Mouse (Mus musculus): ENCODE data around the gene Cmtr1.

Cmtr1 gene

DNA sequence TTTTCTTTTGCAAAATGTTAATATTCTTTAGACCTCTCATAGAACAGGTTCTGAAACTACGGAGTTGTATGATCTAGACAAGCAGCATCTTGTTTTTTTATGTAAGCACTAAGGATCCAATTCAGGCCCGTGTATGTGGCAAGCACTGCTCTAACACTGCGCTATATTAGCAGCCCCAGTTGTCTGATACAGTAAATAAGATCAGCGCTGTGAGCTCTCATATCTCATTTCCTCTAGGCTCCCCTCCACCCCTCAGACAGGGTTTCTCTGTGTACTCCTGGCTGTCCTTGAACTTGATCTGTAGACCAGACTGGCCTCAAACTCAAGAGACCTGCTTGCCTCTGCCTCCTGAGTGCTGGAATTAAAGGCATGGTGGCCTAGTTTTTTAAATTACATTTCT is 8.6 kb downstream of the Cmtr1 start:
- CTCF ChIA-PET, result interaction anchor here (0.6 kb wide), 1 partner anchor 215 kb away, joined by 7 read pairs; no protein-coding TSS in a partner anchor

DNA sequence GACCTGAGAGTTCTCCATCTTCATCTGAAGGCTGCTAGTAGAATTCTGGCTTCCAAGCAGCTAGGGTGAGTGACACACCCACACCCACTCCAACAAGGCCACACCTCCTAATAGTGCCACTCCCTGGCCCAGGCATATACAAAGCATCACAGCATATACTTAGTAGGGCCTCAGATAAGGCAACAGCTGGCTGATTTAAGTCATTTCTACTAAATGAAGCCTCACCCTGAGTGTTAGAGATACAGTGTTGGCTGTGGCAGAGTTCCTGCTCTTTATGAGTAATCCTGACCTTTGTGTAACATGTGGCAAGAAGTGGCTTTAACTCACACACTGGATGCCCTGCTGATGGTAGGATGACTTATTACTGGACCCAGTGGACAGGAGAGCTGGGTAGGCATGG is 9.5 kb downstream of the Cmtr1 start:
- CTCF ChIA-PET, result interaction anchor here (0.6 kb wide), 1 partner anchor 214 kb away, joined by 7 read pairs; no protein-coding TSS in a partner anchor

DNA sequence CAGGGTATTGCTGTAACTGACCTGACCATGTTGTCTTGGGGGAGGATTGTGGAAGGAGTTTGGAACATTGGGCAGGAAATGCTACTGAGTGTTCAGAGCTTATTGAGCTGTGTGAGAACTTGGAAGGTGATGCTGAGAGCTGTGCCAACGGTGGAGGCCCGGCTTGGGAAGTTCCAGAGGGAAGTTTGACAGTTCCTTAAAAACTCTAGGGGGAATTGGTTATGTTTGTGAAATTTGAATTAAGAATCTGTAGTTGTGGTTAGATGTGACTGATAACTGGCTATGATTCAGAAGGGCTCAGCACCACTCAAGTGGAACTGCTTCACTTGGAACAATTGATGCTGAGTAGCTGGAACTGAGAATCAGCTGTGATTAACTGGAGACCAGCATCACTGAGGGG is 10.6 kb downstream of the Cmtr1 start:
- CTCF ChIA-PET, result interaction anchor here (0.7 kb wide), 1 partner anchor 932 kb away, joined by 3 read pairs; no protein-coding TSS in a partner anchor

DNA sequence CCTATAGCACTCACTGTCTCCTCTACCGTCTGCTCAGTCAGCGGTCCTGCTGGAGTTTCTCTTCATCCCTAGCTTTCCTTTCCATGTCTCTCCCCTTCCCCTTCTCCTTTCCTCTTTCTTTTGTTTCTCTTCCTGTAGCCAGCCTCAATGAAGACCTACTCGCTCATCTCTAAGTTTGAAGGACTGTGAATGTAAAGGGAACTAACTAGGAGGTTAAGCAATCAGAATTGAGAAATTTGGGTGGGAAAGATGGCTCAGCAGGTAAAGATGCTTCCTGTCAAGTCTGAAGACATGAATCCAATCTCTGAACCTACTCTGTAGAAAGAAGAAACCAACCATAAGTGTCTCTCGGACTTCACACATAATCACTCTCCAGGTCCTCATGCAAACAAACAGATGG is 12.9 kb downstream of the Cmtr1 start:
- CTCF ChIA-PET, result no interaction called here

DNA sequence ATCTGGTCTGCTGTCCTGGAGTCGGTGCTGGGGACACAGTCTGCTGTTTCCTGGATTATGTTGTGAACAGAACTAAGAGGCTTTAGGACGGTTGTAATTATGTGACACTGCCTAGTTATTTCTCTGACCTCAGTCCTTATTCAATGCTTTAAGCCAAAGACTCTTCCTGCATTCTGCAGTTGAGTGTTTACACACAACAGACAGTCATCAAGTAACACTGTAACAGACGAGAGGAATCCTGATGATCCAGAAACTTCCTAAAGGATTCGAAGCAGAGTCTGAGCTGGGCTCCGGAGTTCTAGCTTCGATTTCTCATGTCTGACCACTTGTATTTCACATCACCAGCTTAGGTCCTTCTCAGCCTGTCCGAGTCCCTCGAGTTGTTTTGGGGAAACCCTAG is 18.1 kb downstream of the Cmtr1 start:
- CTCF ChIA-PET, result no interaction called here

DNA sequence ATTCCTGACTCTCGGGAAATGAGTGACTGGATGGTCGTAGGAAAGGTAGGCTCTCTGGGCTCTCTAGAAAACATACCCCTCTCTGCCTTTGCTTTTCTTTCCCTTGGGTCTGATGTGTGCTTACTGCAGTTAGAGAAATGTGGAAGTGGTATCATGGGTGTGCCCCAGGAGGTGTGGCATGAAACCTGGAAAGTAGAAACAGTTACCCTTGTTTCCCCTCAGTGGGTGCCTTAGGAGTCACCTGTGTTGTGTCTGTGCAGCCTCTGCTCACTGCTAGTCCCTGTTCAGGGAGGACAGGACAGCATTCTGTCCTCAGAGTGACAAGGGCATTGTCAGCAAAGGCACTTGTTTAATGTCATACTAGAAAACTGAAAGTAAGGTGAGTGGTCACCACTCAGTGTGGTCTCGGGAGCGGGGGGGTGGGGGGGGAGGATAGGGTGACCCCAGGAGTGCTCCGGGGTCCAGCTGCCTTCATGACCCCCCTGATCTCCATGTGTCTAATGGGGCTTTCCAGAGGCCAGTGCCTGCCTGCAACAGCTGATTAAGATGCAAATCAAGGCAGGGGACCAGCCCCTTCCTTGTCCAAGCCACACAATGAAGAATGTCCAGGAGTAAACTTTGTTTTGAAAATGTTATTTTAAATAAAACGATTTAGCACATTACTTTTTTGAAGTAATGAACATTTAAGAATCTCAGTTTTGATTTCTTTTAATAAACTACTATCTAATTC is 18.8 kb downstream of the Cmtr1 start:
- CTCF ChIA-PET, result no interaction called here

DNA sequence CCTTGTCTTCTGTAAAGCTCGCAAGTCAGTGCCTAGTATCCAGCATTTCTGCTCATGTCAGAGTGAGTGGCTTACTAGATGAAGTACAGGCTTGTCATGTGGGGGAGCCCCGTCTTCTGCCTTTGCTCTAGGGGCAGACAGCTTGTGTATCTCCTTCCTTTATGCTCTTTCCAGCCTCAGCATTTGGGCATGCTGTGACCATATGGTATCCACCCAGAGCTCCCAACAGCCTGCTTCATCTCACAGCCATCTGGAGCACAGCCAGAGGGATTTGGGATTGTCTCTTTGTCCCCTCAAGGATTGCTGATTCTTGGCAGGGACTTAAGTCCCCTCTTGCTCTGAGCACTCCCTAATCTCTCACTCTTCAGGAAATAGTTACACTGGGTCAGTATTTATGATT is 19.8 kb downstream of the Cmtr1 start:
- CTCF ChIA-PET, result interaction anchor here (0.6 kb wide), 1 partner anchor 206 kb away, joined by 4 read pairs; no protein-coding TSS in a partner anchor

DNA sequence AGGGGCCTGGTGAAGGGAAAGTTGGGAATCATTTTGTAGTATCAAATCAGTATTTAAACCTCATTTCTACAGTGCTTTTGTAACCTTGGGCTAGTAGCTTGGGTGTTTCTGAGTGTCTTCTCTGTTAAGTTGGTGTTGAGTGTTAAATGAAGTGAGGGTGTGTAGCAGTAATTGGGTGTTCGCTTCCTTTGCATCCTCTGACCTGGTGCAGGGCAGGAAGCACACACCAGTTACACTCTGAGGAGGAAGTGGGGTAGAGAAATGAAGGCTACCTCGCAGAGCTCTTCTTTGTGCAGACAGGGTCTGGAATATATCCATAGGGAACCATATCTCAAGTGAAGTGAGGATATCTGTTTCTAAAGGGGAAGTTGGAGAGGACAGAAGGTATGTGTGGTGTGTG is 20.5 kb downstream of the Cmtr1 start:
- CTCF ChIA-PET, result no interaction called here

DNA sequence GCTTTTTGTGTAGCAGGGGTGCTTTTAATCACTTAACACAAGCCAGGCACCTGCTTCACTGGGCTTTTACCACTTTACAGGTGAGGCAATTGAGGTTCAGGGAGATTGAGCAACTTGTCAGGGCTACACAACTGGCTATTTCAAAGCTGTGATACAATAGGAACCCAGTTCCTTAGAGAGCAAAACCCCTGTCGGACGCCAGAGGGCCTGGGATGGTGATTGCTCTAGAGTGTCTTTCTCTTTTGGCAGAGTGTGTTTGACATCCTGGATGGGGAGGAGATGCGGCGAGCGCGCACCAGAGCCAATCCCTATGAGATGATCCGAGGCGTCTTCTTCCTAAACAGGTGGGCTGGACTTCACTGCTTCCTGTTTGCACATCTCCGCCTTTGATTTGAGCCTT is 21.3 kb downstream of the Cmtr1 start:
- CTCF ChIA-PET, result no interaction called here

DNA sequence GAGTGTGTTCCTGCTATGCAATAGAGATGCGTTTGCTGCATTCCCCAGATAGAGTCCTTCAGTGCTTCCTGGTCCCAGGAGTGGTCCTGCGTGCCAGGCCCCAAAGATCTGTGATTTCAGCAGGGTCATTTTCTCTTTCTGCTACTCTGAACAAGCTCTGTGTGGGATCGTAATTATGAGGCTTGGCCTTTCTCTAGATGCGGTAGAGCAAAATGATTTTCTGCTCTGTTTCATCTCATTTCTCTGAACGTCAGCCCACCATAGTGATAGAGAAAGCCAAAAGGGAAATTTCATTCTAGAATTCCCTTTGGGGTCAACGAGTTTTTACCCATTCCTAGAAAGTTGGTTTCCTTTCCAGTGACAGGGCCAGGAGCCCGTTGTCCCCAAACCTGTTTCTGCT is 21.9 kb downstream of the Cmtr1 start:
- CTCF ChIA-PET, result no interaction called here

DNA sequence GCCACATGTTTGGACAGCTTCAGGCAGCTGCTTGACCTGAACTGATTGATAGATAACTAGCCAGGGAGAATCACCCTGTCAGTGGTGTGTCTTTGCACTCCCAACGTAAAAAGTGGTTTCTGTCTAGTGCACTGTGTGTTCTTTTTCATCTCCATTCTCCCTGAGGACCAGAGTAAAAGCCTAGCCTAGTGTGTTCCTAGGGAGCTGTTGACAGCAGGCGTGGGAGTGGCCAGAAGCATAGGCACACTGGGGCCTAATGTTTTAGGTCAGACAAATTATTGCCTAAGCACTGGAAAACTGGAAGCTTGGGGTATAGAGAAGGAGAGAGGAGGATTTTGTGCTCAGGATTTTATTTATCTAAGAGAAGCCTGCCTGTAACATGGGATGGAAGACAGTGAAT is 22.7 kb downstream of the Cmtr1 start:
- CTCF ChIA-PET, result no interaction called here

DNA sequence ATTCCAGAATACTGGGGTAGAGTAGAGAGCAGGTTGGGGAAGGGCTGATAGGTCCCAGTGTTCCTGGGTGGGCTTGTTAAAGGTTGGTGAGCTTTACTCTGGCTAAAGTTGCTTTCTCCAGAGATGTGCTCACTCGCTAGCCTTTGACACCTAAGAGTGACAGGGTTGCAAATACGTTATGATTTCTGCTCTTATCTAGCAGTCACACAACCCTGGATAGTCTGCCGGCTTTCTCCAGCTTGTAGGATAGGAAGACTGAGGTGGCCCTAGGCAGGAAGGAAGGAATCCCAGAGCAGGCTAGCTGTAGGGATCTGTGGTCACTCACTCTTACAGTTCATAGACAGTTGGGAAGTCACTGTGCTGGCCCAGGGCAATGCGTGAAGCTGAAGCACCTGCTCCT is 23.9 kb downstream of the Cmtr1 start:
- CTCF ChIA-PET, result no interaction called here

DNA sequence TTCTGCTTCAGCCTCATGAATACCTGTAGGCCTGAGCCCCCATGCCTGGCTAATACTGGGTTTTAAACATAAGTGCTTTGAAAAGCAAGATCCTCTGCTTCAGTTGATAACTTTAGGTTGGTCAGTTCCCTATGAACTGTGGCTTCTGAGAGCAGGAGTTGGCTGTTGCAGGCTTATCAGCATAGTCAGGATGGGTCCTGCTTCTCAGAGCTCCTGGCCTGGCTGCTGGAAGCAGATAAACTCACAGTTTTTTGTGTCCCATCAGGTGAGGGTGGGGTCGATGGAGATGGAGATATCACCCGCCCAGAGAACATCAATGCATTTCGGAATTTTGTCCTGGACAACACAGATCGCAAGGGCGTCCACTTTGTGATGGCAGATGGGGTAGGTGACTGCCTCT is 26.4 kb downstream of the Cmtr1 start:
- CTCF ChIA-PET, result no interaction called here

DNA sequence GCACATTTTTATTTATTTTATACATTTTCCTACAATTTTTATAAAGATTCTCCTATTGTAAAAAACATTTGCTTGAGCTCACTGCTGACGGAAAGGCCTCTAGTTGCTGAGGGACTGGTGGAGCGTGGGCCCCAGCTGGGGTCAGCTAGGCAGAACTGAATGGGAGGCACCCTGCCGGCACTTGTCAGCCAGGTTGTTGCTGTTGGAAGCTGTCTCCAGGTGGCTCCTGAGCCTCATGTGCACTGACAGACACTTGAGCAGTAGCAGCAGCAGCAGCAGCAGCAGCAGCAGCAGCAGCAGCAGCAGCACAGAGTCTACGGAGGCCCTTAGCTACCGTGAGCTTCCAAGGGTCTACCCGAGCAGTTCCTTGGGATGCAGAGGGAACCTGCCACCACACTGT is 27.0 kb downstream of the Cmtr1 start:
- CTCF ChIA-PET, result no interaction called here

DNA sequence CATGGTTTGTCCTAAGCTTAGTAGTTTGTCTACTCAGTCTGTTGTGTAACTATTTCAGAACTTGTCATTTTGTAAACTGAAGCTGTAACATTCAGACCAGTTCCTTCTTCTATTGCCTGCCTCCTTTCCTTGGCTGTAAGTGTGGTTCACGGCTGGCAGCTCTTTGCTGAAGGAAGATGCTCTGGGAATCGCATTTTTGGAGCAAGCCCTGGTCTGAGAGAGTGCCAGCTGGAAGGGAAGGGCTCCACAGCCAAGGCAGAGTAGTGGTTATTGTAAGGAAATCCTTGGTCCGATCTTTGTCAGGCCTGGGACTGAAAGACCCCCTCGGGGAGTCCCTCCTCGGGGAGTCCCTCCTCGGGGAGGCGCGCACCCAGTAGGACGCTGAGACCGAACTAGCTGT is 28.2 kb downstream of the Cmtr1 start:
- CTCF ChIA-PET, result no interaction called here

DNA sequence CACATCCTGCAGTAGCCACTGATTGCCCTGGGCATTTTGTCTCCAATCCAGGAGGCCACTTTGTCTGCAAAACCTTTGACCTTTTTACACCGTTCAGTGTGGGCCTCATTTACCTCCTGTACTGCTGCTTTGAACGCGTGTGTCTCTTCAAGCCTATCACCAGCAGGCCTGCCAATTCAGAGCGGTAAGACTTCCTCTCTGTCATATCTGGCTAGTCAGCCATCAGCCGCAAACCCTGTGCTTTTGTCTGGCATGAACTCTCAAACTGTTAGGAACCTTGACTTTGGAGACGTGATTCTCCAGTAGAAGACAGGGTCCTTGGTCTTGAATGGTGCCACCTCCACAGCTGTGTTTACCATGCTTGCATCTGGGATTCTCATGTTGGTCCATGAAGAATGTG is 29.9 kb downstream of the Cmtr1 start:
- CTCF ChIA-PET, result no interaction called here

DNA sequence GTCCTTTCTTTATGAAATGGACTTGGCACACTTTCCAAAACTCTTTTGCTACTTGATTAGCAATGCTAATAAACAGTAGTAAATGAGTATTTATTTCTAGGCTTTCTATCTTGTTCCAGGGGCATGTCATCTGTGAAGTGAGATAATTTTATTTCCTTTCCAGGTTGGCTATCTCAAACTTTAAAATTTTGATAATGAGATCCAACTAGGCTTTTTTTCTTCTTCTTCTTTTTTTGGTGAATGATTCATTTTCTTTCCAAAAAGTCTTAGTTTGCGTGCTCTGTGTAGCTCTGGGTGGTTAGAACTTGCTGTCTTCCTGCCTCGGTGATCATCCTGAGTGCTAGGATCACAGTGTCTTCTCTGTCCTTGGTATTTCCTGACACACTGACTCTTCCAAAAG is 32.4 kb downstream of the Cmtr1 start:
- CTCF ChIA-PET, result no interaction called here

DNA sequence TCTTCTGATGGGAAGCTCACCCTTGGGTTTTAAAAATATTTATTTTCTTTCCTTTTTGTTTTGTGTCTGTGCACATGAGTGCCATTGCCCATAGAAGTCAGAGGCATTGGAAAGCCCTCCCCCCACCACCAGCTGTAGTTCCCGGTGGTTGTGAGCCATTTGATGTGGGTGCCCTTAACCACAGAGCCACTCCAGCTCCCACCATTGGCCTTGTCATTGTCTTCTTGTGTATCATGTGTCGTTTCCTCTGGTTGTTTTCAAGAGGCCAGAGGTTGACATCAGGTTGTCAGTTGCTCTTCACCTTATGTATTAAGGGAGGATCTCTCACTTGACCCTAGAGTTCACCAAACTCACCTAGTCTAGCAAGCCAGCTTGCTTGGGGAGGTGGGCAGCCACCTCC is 33.2 kb downstream of the Cmtr1 start:
- CTCF ChIA-PET, result no interaction called here

DNA sequence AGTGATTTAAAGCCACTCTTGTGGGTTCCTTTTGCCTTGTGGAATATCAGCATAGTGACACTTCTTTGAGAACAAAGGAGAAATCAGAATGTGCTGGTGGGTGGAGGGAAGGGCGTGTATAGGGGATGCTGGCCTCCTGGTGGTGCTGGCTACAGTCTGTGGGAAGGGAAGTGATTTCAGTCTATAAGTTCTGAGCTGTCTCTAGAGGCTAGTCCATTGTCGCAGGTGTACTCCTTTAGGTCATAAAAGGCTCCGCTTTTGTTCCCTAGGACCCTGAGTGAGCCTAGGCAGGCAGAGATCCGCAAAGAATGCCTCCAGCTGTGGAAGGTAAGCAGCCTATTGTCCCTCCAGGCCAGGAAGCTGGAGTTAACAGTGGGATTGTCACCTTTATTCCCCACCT is 34.1 kb downstream of the Cmtr1 start:
- CTCF ChIA-PET, result no interaction called here

DNA sequence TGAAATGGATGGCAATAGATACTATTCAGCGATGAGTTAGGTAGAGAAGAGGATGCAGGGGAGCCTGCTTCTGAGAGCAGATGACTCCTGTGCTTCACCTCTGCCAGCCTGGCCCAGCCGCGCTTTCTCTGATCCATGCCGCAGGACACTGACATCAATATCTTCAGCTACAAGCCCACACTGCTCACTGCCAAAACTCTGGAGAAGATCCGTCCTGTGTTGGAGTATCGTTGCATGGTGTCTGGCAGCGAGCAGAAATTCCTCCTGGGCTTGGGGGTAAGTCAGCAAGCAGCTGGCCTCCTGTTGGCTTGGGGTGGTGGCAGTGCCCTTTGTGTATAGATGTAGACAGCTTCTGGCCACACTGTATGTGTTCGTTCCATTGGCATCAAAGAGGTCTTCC is 36.5 kb downstream of the Cmtr1 start:
- CTCF ChIA-PET, result interaction anchor here (1.0 kb wide), 1 partner anchor 8 kb away, joined by 4 read pairs; no protein-coding TSS in a partner anchor

DNA sequence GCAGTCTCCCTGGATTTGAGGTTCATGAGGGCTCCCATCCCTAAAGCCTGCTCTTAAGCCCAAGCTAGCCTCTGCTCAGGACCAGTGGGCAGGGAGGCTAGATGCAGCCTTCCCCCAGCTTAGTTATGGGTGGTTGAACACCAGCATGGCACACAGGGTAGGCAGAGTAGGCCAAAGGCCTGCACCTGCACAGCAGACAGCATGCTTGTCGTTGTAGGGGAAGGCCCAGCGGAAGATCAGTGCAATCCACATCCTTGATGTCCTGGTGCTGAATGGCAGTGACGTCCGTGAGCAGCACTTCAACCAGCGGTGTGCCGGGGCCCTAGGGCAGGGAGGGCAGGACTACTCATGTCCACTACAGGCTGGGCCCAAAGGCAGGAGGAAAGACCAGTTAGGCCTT is 38.0 kb downstream of the Cmtr1 start:
- CTCF ChIA-PET, result no interaction called here

DNA sequence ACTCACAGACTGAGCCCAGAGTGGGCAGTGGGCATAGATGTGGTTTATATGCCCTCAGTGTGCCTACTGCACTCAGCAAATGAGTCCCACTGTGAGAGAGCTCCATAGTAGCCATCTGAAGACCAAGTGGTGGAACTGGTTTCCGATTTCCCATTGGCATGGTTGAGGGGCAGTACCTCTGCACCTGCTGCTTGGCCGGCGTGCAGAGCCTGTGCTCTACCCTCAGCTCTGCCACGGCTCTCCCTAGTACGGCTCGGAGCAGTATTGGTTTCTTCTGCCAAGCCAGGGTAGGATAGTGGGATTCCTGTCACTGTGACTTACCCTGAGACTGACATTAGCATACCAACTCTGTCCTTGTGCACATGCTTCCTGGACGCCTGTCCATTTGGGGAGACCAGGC is 40.2 kb downstream of the Cmtr1 start:
- CTCF ChIA-PET, result no interaction called here

DNA sequence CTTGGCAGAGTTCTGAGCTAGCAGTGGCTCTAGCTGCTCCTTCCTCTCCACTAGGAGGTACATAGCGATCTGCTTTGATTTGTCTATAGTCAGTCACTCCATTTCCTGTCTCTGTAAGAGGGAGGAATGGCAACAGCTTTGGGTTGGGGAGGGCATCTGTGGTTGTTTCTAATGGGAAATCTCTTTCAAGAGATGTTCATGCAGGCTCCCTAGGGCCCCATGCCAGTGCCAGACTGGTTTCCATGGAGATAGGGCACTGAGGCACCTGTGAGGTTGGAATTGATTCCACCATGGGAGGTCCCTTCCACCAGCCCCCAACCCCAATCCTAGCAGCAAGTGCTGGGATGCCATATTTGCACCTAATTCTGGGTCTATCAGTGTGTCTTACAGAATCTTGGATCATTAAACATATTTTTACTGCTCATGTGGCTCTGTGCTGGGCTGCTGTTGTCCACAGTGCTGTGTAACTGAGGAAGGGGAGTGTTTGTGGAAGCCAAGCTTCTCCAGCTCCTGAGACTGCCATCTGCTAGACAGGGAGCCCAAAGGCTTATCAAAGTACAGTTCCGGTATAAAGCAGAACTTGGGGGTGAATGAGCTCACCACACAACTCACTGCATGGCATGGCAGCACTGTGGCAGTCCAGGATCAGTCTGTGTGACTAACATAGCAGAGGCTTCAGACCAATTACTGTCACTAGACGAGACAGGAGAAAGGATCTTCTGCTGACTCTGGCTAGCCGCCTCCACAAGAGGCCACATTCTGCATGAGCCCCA is 42.7 kb downstream of the Cmtr1 start:
- CTCF ChIA-PET, result no interaction called here

DNA sequence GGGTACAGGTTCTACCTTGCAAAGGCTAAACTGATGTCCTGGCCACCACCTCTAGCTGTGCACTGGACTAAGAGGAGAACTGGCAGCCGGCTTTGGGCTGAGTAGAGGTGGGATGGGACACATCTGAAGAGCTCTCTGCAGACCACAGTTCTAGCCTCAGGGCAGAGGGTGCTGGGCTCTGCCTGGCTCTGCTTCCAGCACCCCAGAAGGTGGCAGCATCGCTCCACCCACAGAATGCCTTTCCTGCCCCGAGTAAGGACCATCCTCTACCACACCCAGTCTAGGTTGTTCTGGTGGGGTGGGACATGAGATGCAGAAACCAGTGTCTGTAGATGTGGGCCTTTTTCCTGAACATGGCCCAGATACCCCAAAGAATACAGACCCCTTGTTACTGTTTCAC is 44.4 kb downstream of the Cmtr1 start:
- CTCF ChIA-PET, result interaction anchor here (0.9 kb wide), 1 partner anchor 8 kb away, joined by 4 read pairs; no protein-coding TSS in a partner anchor
